Mouse (Mus musculus) macrophage (primary cell): ENCODE data around the gene Cnksr3. TPM values are rescaled to one million over a fixed set of nuclear protein-coding genes. Genes with fewer than 3 reads are reported as not detected.

ENCODE experiments used
- H3K27ac ChIP-seq: fragments of 350-480 bp; formaldehyde crosslinking; 2 replicates; pipeline ENCODE4 v1.9.0; 2021
- H3K36me3 ChIP-seq: fragments of 350-480 bp; formaldehyde crosslinking; 2 replicates; pipeline ENCODE4 v1.9.0; 2021; ENCODE audit errors: inconsistent target
- H3K4me3 ChIP-seq: fragments of 350-480 bp; formaldehyde crosslinking; 2 replicates; pipeline ENCODE4 v1.9.0; 2021; ENCODE audit errors: inconsistent target
- H3K79me2 ChIP-seq: fragments of 350-480 bp; formaldehyde crosslinking; 2 replicates; pipeline ENCODE4 v1.9.0; 2021; ENCODE audit errors: inconsistent target
- WGBS: methylation state at CpG from one replicate; pipeline ENCODE4 v1.1.7; 2026; ENCODE audit warnings: inconsistent platforms; ENCODE audit not compliant: missing documents; 5-methylcytosine and 5-hydroxymethylcytosine counted together
- polyA plus RNA-seq: library from polyadenylated mRNA; stranded (reverse); fragments of 250-400 nt; gene quantifications from 3 replicates; pipeline ENCODE4 v1.2.4, GENCODE M21; 2018; ENCODE audit warnings: inconsistent platforms

Gene Cnksr3
- polyA plus RNA-seq, 1 experiment from 2014 or later, result 10.3 TPM

- no peaks in the 10 kb centered on the region for H3K79me2 ChIP-seq
- no peak overlapping the region for H3K4me3 ChIP-seq
- WGBS, result 74% methylated on average over 5 of the region's 5 CpGs
- no peak overlapping the region for H3K27ac ChIP-seq
- no peaks in the 10 kb centered on the region for H3K36me3 ChIP-seq
Observed at GRCm38 (mm10) chr10:7145614-7146013, 66.4 kb downstream of the Cnksr3 start.

- H3K27ac ChIP-seq, result no peak overlapping the region
- no peaks in the 10 kb centered on the region for H3K79me2 ChIP-seq
- H3K4me3 ChIP-seq, result no peak overlapping the region
- WGBS, result 96% methylated on average over 13 of the region's 13 CpGs
- no peaks in the 10 kb centered on the region for H3K36me3 ChIP-seq
Observed at GRCm38 (mm10) chr10:7144081-7144783, 67.8 kb downstream of the Cnksr3 start.

- WGBS, result 72% methylated on average over 8 of the region's 8 CpGs
- H3K36me3 ChIP-seq, result no peaks in the 10 kb centered on the region
- H3K79me2 ChIP-seq, result no peaks in the 10 kb centered on the region
- H3K4me3 ChIP-seq, result no peak overlapping the region
- H3K27ac ChIP-seq, result no peak overlapping the region
Observed at GRCm38 (mm10) chr10:7142287-7142686, 69.8 kb downstream of the Cnksr3 start.

- Histone ChIP-seq H3K79me2 (no peaks in the 10 kb centered on the region), H3K27ac (no peak overlapping the region), H3K4me3 (no peak overlapping the region), H3K36me3 (no peaks in the 10 kb centered on the region)
- 36% methylated on average over 6 of the region's 6 CpGs for WGBS
Observed at GRCm38 (mm10) chr10:7140282-7140681, 71.8 kb downstream of the Cnksr3 start.

- 92% methylated on average over 12 of the region's 12 CpGs for WGBS
- no peak overlapping the region for H3K4me3 ChIP-seq
- no peaks in the 10 kb centered on the region for H3K79me2 ChIP-seq
- H3K36me3 ChIP-seq, result no peaks in the 10 kb centered on the region
- no peak overlapping the region for H3K27ac ChIP-seq
Observed at GRCm38 (mm10) chr10:7138049-7138448, 74.0 kb downstream of the Cnksr3 start.

GRCm38 (mm10) chr10:7135751-7136150 lies 76.3 kb downstream of the Cnksr3 start:
- no peak overlapping the region for H3K27ac ChIP-seq
- no peaks in the 10 kb centered on the region for H3K36me3 ChIP-seq
- H3K4me3 ChIP-seq, result no peak overlapping the region
- H3K79me2 ChIP-seq, result no peaks in the 10 kb centered on the region
- 89% methylated on average over 2 of the region's 2 CpGs for WGBS

GRCm38 (mm10) chr10:7133005-7133404 lies 79.0 kb downstream of the Cnksr3 start:
- H3K36me3 ChIP-seq, result no peaks in the 10 kb centered on the region
- no peak overlapping the region for H3K4me3 ChIP-seq
- H3K79me2 ChIP-seq, result no peaks in the 10 kb centered on the region
- 95% methylated on average over 5 of the region's 5 CpGs for WGBS
- no peak overlapping the region for H3K27ac ChIP-seq

GRCm38 (mm10) chr10:7131441-7131840 lies 80.6 kb downstream of the Cnksr3 start:
- Histone ChIP-seq H3K36me3 (no peaks in the 10 kb centered on the region), H3K79me2 (no peaks in the 10 kb centered on the region), H3K27ac (no peak overlapping the region), H3K4me3 (no peak overlapping the region)
- 100% methylated on average over 3 of the region's 3 CpGs for WGBS

GRCm38 (mm10) chr10:7127828-7128227 lies 84.2 kb downstream of the Cnksr3 start:
- Histone ChIP-seq H3K36me3 (0 out of 2 replicates have a peak, but pooled peaks cover 4% of the 10 kb centered on the region), H3K4me3 (no peak overlapping the region), H3K27ac (no peak overlapping the region), H3K79me2 (no peaks in the 10 kb centered on the region)
- WGBS, result 97% methylated on average over 9 of the region's 9 CpGs

- 0 out of 2 replicates have a peak, but pooled peaks cover 4% of the 10 kb centered on the region for H3K36me3 ChIP-seq
Observed at GRCm38 (mm10) chr10:7126882-7127281, 85.2 kb downstream of the Cnksr3 start.

GRCm38 (mm10) chr10:7126287-7126686 lies 85.8 kb downstream of the Cnksr3 start:
- no peak overlapping the region for H3K4me3 ChIP-seq
- 96% methylated on average over 7 of the region's 7 CpGs for WGBS
- 0 out of 2 replicates have a peak, but pooled peaks cover 4% of the 10 kb centered on the region for H3K36me3 ChIP-seq
- no peaks in the 10 kb centered on the region for H3K79me2 ChIP-seq
- no peak overlapping the region for H3K27ac ChIP-seq

More at GRCm38 (mm10) chr10:7126882-7127281, 85.2 kb downstream of the Cnksr3 start:
- WGBS, result 94% methylated on average over 12 of the region's 12 CpGs
- Histone ChIP-seq H3K79me2 (no peaks in the 10 kb centered on the region), H3K4me3 (no peak overlapping the region), H3K27ac (no peak overlapping the region)

GRCm38 (mm10) chr10:7124993-7125392 lies 87.0 kb downstream of the Cnksr3 start:
- Histone ChIP-seq H3K27ac (no peak overlapping the region), H3K36me3 (peaks cover 8% of the 10 kb centered on the region; the same call in 1 of the 2 replicates), H3K4me3 (no peak overlapping the region), H3K79me2 (no peaks in the 10 kb centered on the region)
- WGBS, result 99% methylated on average over 7 of the region's 7 CpGs

- no peaks in the 10 kb centered on the region for H3K79me2 ChIP-seq
- no peak overlapping the region for H3K4me3 ChIP-seq
- no peak overlapping the region for H3K27ac ChIP-seq
- WGBS, result 93% methylated on average over 4 of the region's 4 CpGs
- peaks cover 12% of the 10 kb centered on the region; the same call in 1 of the 2 replicates for H3K36me3 ChIP-seq
Observed at GRCm38 (mm10) chr10:7122294-7122693, 89.7 kb downstream of the Cnksr3 start.

- Histone ChIP-seq H3K4me3 (no peak overlapping the region), H3K27ac (no peak overlapping the region), H3K79me2 (no peaks in the 10 kb centered on the region), H3K36me3 (peaks cover 12% of the 10 kb centered on the region; the same call in 1 of the 2 replicates)
- 97% methylated on average over 13 of the region's 13 CpGs for WGBS
Observed at GRCm38 (mm10) chr10:7120206-7120605, 91.8 kb downstream of the Cnksr3 start.

- H3K27ac ChIP-seq, result no peak overlapping the region
Observed at GRCm38 (mm10) chr10:7118258-7119077, 93.6 kb downstream of the Cnksr3 start.

More at GRCm38 (mm10) chr10:7118258-7119077, 93.6 kb downstream of the Cnksr3 start:
- H3K4me3 ChIP-seq, result no peak overlapping the region
- H3K79me2 ChIP-seq, result no peaks in the 10 kb centered on the region
- 60% methylated on average over 9 of the region's 10 CpGs for WGBS
- peaks cover 8% of the 10 kb centered on the region; the same call in 1 of the 2 replicates for H3K36me3 ChIP-seq
